Comparison of ENCODE assay signal across 19 mouse cellular contexts in genomic region chr8:10856996-10857720, GRCm38 (mm10).
DNase-seq lines count a peak whose midpoint lies in the region; ATAC-seq and TF ChIP-seq lines count a peak whose summit lies in the region.
"Had no signal": no experiment of that assay in that cellular context is flagged by ENCODE, and none has a peak within 500 bp of the region (broad histone marks: within the 10 kb centered on the region; RNA-seq: fewer than 3 reads in every experiment).

No protein-coding gene starts in this region.

- H3K9ac ChIP-seq in liver, adult 2 months (ENCODE audit: low read depth, low read length), result no peak overlapping the region
- no peak overlapping the region for H3K9ac ChIP-seq in liver, embryonic 11.5 days (ENCODE audit: low read depth, low read length)
- no peak overlapping the region for H3K9ac ChIP-seq in midbrain, embryonic 15.5 days
- no peak overlapping the region for H3K9ac ChIP-seq in kidney, embryonic 15.5 days
- H3K9ac ChIP-seq: liver, embryonic 12.5 days; lung, embryonic 15.5 days had no signal

- no peaks in the 10 kb centered on the region for H3K36me3 ChIP-seq in liver, adult 2 months (ENCODE audit: control insufficient read depth, insufficient read depth, low read length)
- no peaks in the 10 kb centered on the region for H3K36me3 ChIP-seq in liver, embryonic 11.5 days (ENCODE audit: control insufficient read depth, insufficient read depth, low read length)
- H3K36me3 ChIP-seq in midbrain, embryonic 15.5 days (replicated peaks), result no peaks in the 10 kb centered on the region
- H3K36me3 ChIP-seq in kidney, embryonic 15.5 days, result no peaks in the 10 kb centered on the region
- H3K36me3 ChIP-seq: embryonic facial prominence, embryonic 10.5 days; liver, embryonic 12.5 days; lung, embryonic 15.5 days had no signal

- H3K27me3 ChIP-seq in liver, adult 2 months (ENCODE audit: control insufficient read depth, insufficient read depth, low read length), result no peaks in the 10 kb centered on the region
- H3K27me3 ChIP-seq in liver, embryonic 11.5 days (replicated peaks; ENCODE audit: control insufficient read depth, insufficient read depth, low read length), result peaks cover 2% of the 10 kb centered on the region; the same call in 1 of the 2 replicates
- no peaks in the 10 kb centered on the region for H3K27me3 ChIP-seq in midbrain, embryonic 15.5 days (replicated peaks)
- H3K27me3 ChIP-seq in kidney, embryonic 15.5 days, result peaks cover 15% of the 10 kb centered on the region
- H3K27me3 ChIP-seq: CH12.LX; lung, embryonic 15.5 days had no signal

- H3K4me1 ChIP-seq in liver, adult 2 months (ENCODE audit: control insufficient read depth, insufficient read depth, low read length), result peaks cover 35% of the 10 kb centered on the region
- H3K4me1 ChIP-seq in liver, embryonic 11.5 days (replicated peaks; ENCODE audit: control insufficient read depth, insufficient read depth, low read length), result 0 out of 2 replicates have a peak, but pooled peaks cover 3% of the 10 kb centered on the region
- H3K4me1 ChIP-seq in midbrain, embryonic 15.5 days, result no peaks in the 10 kb centered on the region; the same call in 1 of the 2 replicates
- H3K4me1 ChIP-seq in kidney, embryonic 15.5 days, result no peaks in the 10 kb centered on the region
- H3K4me1 ChIP-seq: lung, embryonic 15.5 days had no signal

- peak; percentile 15 for DNase-seq in embryo, embryonic 10 days (ENCODE audit: low spot score)
- DNase-seq in embryo, embryonic 10.5 days (ENCODE audit: low spot score), result no peak
- peak; percentile 77 for DNase-seq in liver, adult 2 months (ENCODE audit: extremely low read depth, low read depth, low spot score)
- DNase-seq in liver, embryonic 11.5 days (ENCODE audit: low spot score), result no peak
- peak; percentile 11 for DNase-seq in brain, embryonic 14.5 days (ENCODE audit: low read depth)
- DNase-seq in gastrocnemius, postnatal 10 days, result no peak
- DNase-seq: cerebellum, adult 11 months; cerebellum, postnatal 25 days; heart, postnatal 14 days; thymus, postnatal 4 days had no signal

- no peak for TF ChIP-seq POLR2A in liver, adult 2 months (IDR thresholded peaks at IDR 0.05; ENCODE audit: extremely low read depth, insufficient read depth, low read length)
- TF ChIP-seq POLR2A in brain, embryonic 14.5 days (IDR thresholded peaks at IDR 0.05; ENCODE audit: borderline replicate concordance, extremely low read depth, insufficient read depth, insufficient read length, poor library complexity, severe bottlenecking), result no peak

- H3K27ac ChIP-seq in liver, adult 2 months (replicated peaks; ENCODE audit: insufficient read depth, low read depth, low read length), result peak overlapping the region; percentile 72
- no peak overlapping the region for H3K27ac ChIP-seq in liver, embryonic 11.5 days (ENCODE audit: low read depth, low read length)
- no peak overlapping the region for H3K27ac ChIP-seq in midbrain, embryonic 15.5 days
- H3K27ac ChIP-seq in kidney, embryonic 15.5 days, result no peak overlapping the region
- H3K27ac ChIP-seq: embryonic facial prominence, embryonic 10.5 days; kidney, postnatal 0 days; liver, embryonic 12.5 days; lung, embryonic 15.5 days had no signal

- H3K9me3 ChIP-seq in liver, embryonic 11.5 days (ENCODE audit: control insufficient read depth, low read length), result no peaks in the 10 kb centered on the region
- no peaks in the 10 kb centered on the region for H3K9me3 ChIP-seq in midbrain, embryonic 15.5 days
- no peaks in the 10 kb centered on the region for H3K9me3 ChIP-seq in kidney, embryonic 15.5 days (replicated peaks)
- H3K9me3 ChIP-seq: embryonic facial prominence, embryonic 10.5 days; liver, embryonic 12.5 days; lung, embryonic 15.5 days had no signal

- no peak for ATAC-seq in liver, embryonic 11.5 days (replicated peaks; ENCODE audit: low FRiP score)
- ATAC-seq in midbrain, embryonic 15.5 days (replicated peaks), result peak; percentile 54; the same call in 1 of the 2 replicates
- no peak for ATAC-seq in kidney, embryonic 15.5 days (replicated peaks; ENCODE audit: low FRiP score)
- ATAC-seq: forebrain, embryonic 14.5 days; liver, embryonic 12.5 days had no signal

- WGBS in liver, adult 2 months, result 19% methylated on average over 15 of the region's 15 CpGs
- WGBS in liver, embryonic 11.5 days, result 66% methylated on average over 15 of the region's 15 CpGs
- WGBS in midbrain, embryonic 15.5 days, result 44% methylated on average over 15 of the region's 15 CpGs
- 58% methylated on average over 15 of the region's 15 CpGs for WGBS in kidney, embryonic 15.5 days

- H3K4me2 ChIP-seq in liver, embryonic 11.5 days, result no peak overlapping the region
- H3K4me2 ChIP-seq in midbrain, embryonic 15.5 days, result no peak overlapping the region
- H3K4me2 ChIP-seq in kidney, embryonic 15.5 days, result no peak overlapping the region
- H3K4me2 ChIP-seq: liver, embryonic 12.5 days; lung, embryonic 15.5 days had no signal

- no peak overlapping the region for H3K4me3 ChIP-seq in liver, adult 2 months (ENCODE audit: insufficient read depth, low read depth, low read length)
- no peak overlapping the region for H3K4me3 ChIP-seq in liver, embryonic 11.5 days (ENCODE audit: low read depth, low read length)
- H3K4me3 ChIP-seq in midbrain, embryonic 15.5 days, result no peak overlapping the region
- no peak overlapping the region for H3K4me3 ChIP-seq in kidney, embryonic 15.5 days (replicated peaks)
- H3K4me3 ChIP-seq: embryonic facial prominence, embryonic 10.5 days; liver, embryonic 12.5 days; lung, embryonic 15.5 days; megakaryocyte, embryonic 14.5 days had no signal

- no peaks in the 10 kb centered on the region for H3K79me2 ChIP-seq in liver, adult 2 months (ENCODE audit: control insufficient read depth, insufficient read depth, low read length)

- TF ChIP-seq CTCF in liver, adult 2 months (IDR thresholded peaks at IDR 0.05; ENCODE audit: low read depth, low read length), result no peak
- TF ChIP-seq CTCF in brain, embryonic 14.5 days (IDR thresholded peaks at IDR 0.05; ENCODE audit: borderline replicate concordance, extremely low read depth, insufficient read depth, insufficient read length), result no peak

Comparison
In these comparisons a context has a peak if more than half of its experiments do, and no peak if none do; other contexts are left out.
1. DNase-seq: peak in embryo, embryonic 10 days (single experiment), liver, adult 2 months (single experiment) and brain, embryonic 14.5 days (single experiment); none in embryo, embryonic 10.5 days (single experiment), liver, embryonic 11.5 days (single experiment) and gastrocnemius, postnatal 10 days (single experiment).